Mouse (Mus musculus): ENCODE measurements around the gene Wdr86.
A peak's percentile ranks its signal among the peaks of the same experiment; 100 is the strongest.
"Not testable (repeated sequence)": the region's sequence is repeated elsewhere in the genome, so short reads cannot be mapped to it uniquely, and the experiment has no call there.

Gene Wdr86

GRCm38 (mm10) chr5:24730488-24730871, at the start of gene Wdr86:
Wdr86 (minus strand) TSS chr5:24730727.
- DNase-seq (ENCODE audit: low read depth in 2 of 2, low spot score in 2 of 2), result no peak

DNA sequence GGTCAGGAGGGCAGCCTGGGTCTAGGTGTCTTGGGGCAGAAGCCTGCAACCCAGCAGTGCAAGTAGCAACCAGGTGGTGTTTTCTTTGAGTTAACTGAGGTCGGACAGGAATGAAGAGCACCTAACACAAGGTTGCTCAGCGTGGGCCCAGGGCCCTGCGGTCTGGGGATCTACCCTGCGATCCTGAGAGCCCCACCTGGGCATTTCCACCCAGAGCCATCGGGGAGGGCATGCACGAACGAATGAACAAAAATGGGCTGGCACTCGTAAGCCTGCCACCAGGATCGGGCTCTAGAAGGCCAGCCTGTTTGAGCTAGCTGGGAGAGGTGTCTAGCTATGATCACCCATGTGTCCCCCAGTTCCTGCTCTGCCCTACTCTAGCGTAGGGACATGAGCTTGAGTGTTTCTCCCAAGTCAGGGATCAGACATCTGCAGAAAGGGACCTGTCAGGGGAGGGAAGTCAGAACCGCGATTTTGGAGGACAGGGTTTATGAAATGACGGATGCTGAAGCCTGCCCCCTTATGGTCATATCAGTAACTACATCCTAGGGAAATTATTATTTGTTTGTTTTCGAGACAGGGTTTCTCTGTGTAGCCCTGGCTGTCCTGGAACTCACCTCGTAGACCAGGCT, 49.5 kb upstream of the Wdr86 start:
- DNase-seq (ENCODE audit: low read depth in 2 of 2, low spot score in 2 of 2), result peak; percentile 26 to 48

DNA sequence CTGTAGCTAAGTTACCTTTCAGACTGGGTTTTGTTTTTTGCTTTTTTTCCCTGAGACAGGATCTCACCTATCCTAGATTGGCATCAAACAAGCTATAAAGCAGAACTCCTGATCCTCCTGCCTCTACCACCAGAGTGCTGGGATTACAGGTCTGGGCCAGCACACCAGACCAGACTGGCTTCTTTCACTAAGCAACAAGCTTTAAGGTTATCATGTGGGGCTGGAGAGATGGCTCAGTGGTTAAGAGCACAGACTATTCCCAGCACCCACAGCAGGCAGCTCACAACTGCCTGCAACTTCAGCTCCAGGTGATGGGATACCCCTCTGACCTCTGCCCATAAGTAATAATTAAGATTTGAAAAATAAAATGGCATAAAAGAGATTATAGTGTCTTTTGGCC, 48.8 kb upstream of the Wdr86 start:
- DNase-seq (ENCODE audit: low read depth in 2 of 2, low spot score in 2 of 2), result no peak

DNA sequence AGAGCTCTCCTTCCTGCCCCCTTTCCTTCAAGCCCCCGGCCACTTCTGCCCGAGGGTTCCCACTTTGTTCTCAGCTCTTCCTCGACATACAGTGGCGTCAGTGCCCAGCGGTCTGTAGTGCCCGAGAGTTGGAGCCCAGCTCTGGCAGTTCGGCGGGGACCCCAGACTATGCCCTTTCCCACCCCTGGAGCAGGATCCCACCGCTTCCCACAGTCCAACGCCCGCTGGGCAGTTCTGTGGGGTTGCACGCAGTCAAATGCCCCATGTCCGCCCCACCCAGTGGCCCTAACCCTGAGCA, 48.3 kb upstream of the Wdr86 start:
- no peak for DNase-seq (ENCODE audit: low read depth in 2 of 2, low spot score in 2 of 2)

DNA sequence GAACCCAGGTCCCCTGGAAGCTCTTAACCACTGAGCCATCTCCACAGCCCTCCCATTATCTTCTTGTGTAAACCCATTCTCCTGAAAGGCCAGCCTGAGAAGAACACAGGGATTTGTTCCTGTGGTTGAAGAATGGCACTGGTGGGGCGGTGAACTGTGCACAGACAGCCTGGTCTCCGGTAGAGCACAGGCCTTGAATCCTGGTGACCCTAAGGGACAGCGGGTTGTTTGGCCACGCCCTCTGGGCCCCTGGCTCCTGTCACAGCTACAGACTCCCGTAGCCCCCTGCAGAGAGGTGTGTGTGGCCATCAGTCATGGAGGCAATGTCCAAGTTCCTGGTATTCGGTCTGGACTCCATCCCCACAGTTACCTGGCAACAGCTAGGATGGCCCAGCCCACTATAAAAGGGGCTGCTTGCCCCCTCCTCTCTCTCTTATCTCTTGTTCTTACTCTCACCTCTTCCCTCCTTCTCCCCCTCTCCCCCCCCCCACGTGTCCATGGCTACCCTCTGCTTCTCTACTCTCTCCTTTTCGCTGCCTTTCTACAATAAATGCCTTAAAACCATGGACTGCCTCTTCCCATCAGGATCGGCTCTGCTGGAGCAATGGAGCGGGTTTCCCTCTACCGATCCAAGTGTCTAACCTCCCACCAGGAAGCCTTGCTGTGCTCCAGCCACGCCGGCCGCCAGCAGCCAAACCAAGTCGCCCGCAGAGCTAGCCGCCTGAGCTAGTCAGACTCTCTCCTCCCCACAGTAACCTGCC, 47.7 kb upstream of the Wdr86 start:
- DNase-seq (ENCODE audit: low read depth in 2 of 2, low spot score in 2 of 2), result no peak

DNA sequence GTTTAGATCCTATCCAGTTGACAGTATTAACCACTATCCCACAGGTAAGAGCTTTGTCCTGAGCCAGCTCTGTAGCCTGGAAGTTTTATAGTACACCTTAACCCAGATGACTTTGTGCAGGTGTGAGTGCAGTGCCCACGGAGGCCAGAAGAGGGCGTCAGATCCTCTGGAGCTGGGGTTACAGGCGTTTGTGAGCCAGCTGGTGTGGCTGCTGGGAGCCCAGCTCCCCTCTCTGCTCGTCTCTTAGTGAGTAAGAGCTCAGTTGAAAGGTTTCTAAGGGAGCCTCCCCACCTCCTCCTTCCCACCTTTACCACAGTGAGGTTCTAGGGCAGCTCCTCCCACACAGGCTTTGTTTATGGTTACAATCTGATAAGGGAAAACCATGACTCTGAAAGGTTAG, 46.2 kb upstream of the Wdr86 start:
- peak in 1 of 2 experiments; percentile 40 for DNase-seq (ENCODE audit: low read depth in 2 of 2, low spot score in 2 of 2)

DNA sequence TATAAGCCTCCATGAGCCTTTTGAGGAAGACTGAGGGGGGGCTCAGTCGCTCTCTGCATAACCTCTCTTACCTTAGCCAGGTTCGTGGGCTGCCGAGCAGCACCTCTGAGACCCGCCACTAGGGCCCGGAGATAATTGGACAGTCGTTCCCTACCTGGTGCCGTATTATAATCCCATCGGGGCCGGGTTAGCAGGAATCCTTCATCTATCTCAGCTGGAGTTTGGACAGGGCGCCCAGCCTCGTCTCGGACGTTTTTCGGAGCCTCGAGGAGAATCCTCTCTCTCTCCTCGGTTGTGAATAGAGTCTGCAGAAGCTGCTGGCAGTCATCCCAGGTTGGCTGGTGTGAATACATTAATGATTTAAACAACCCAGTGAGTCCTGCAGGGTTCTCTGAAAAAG, 44.0 kb upstream of the Wdr86 start:
- DNase-seq (ENCODE audit: low read depth in 2 of 2, low spot score in 2 of 2), result not testable (repeated sequence)

- DNase-seq (ENCODE audit: low read depth in 2 of 2, low spot score in 2 of 2), result no peak
Observed at GRCm38 (mm10) chr5:24757816-24758215, 27.3 kb upstream of the Wdr86 start, which contains the start of gene Crygn. Crygn (minus strand) TSS chr5:24758008.

DNA sequence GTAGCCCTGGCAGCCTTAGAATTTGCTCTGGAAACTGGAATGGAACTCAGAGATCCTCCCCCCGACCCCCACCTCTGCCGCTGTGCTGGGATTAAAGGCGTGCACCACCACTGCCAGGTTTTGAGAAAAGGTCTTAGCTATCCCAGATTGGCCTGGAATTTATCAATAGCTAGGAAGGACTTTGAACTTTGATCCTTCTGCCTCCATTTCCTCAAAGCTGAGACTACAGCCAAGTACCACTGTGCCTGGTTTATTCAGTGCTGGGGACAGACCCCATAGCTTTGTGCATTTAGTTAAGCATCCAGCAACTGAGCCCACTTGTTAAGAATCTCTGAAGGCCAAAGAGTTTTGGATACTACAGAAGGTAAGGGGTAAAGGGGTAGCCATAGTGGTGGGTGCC, 26.4 kb upstream of the Wdr86 start:
- no peak for DNase-seq (ENCODE audit: low read depth in 2 of 2, low spot score in 2 of 2)

- no peak for DNase-seq (ENCODE audit: low read depth in 2 of 2, low spot score in 2 of 2)
Observed at GRCm38 (mm10) chr5:24752175-24752498, 21.6 kb upstream of the Wdr86 start.

GRCm38 (mm10) chr5:24751305-24752174, 21.0 kb upstream of the Wdr86 start:
- peak in 1 of 2 experiments; percentile 47 for DNase-seq (ENCODE audit: low read depth in 2 of 2, low spot score in 2 of 2)

GRCm38 (mm10) chr5:24750321-24751304, 20.1 kb upstream of the Wdr86 start:
- DNase-seq (ENCODE audit: low read depth in 2 of 2, low spot score in 2 of 2), result peak; percentile 79 to 83

GRCm38 (mm10) chr5:24749731-24750130, 19.2 kb upstream of the Wdr86 start:
- no peak for DNase-seq (ENCODE audit: low read depth in 2 of 2, low spot score in 2 of 2)

GRCm38 (mm10) chr5:24747533-24747932, 17.0 kb upstream of the Wdr86 start:
- no peak for DNase-seq (ENCODE audit: low read depth in 2 of 2, low spot score in 2 of 2)

DNA sequence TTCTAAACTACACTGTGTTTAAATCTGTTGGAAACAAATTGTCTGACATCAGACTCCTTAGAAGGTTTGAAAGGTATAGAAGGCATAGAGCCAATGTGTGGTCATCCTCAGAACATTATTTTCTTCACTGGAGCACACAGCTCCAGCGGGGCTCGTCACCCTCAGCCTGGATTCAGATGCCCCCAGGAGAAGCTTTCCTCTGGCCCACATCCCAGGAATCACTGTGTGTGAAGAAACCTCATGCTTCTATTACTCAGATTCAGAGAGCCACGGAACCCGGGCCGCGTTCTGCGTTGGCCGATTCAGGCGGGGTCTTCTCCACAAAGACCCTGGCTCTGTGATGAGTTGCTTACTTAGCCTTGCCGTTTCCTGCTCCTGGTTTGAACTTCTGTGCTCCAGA, 13.4 kb upstream of the Wdr86 start:
- DNase-seq (ENCODE audit: low read depth in 2 of 2, low spot score in 2 of 2), result no peak

- no peak for DNase-seq (ENCODE audit: low read depth in 2 of 2, low spot score in 2 of 2)
Observed at GRCm38 (mm10) chr5:24741172-24741885, 10.8 kb upstream of the Wdr86 start.

GRCm38 (mm10) chr5:24739141-24739753, 8.7 kb upstream of the Wdr86 start:
- DNase-seq (ENCODE audit: low read depth in 2 of 2, low spot score in 2 of 2), result no peak

DNA sequence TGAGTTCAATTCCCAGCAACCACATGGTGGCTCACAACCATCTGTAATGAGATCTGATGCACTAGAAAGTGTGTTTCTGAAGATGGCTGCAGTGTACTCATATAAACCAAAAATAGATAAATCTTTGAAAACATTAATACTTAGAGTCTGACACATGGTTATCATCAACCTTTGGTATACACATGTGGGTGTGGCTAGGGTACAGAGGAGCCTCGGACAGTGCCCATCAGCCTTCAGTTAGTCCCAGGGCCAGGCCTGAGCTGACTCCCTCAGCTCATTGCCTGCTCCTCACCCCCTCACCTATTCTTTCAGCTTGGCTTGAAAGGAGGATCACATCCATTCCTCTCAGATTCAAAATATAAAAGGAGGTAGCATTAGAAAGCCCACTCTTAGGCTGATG, 8.0 kb upstream of the Wdr86 start:
- DNase-seq (ENCODE audit: low read depth in 2 of 2, low spot score in 2 of 2), result no peak

- no peak for DNase-seq (ENCODE audit: low read depth in 2 of 2, low spot score in 2 of 2)
Observed at GRCm38 (mm10) chr5:24737595-24737994, 7.1 kb upstream of the Wdr86 start.
